Mouse (Mus musculus) colon, adult 2 months (tissue): ENCODE results near the gene Rhox8. TPM values are rescaled to one million over a fixed set of nuclear protein-coding genes. Genes with fewer than 3 reads are reported as not detected.

ENCODE experiments used
- polyA plus RNA-seq: library from polyadenylated mRNA; depleted of rRNA; stranded (reverse); fragments of >200 nt; gene quantifications from 2 replicates; pipeline ENCODE4 v1.2.3, GENCODE M21; 2012; rRNA removed

Gene Rhox8
- not detected in 2 replicates for polyA plus RNA-seq

DNA sequence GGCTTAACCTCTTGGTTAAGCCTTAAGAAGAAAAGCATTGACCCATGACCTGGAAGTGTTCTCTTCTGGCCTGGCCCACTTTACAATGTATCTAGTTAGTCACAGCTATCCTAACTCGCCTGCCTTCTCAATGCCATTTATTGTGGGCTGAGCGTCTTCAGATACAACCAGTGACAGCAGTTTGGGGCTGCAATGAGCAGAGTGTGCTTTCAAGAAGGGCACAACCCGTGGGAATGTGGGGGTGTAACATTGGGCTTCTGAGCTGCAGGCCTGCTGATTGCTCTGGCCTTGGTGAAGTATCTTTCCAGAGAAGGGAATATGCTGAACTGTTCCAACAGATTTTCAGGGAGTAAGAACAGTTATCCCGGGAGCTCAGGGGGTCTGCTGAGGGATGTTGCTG lies at the start of gene Rhox8:
TSS of gene Rhox8 (minus strand) at position 101 of the 400 bp plus-strand sequence.

DNA sequence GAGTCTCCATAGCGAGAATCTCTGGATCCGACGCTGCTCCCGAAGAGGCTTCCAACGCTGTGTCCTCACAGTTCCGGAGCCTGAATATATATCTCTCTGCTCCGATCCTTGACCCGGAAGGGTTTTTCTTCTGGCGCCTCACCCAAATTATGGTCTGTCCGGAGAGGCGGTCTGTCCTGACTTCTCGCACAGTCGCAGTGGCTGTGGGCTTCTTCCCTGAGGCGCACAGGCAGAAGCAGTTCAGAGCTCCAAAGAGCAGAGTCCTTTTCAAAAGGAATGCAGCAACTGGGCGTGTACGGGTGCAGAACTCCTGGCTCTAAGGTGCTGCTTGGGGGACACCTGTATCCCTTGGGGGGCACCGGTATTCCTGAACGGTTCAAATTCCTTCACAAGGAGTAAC lies 22.9 kb upstream of the Rhox8 start, which contains the start of gene Rhox9:
TSS of gene Rhox9 (minus strand) at position 101 of the 400 bp plus-strand sequence.

DNA sequence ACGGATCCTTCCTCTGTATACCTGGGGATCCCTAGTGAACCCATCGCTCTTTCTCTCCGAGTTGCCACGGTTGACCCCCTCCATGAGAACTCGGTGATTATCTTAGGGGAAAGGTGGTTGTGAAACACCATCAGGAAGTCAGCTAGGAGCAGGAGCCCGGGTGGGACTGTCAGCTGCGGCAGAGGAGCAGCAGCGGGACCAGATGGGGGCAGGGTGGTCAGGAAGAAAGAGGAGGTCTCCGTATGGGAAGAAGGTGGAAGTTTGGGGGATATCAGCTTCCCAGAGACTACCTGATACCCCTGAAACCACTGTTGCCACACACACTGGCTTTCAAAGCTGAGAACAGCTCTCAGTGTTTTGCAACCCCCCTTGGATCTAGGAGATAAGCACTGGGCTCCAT lies 18.4 kb upstream of the Rhox8 start, which contains the start of gene Rhox7b:
TSS of gene Rhox7b (minus strand) at position 101 of the 400 bp plus-strand sequence.

DNA sequence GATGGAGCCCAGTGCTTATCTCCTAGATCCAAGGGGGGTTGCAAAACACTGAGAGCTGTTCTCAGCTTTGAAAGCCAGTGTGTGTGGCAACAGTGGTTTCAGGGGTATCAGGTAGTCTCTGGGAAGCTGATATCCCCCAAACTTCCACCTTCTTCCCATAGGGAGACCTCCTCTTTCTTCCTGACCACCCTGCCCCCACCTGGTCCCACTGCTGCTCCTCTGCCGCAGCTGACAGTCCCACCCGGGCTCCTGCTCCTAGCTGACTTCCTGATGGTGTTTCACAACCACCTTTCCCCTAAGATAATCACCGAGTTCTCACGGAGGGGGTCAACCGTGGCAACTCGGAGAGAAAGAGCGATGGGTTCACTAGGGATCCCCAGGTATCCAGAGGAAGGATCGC lies 47.4 kb downstream of the Rhox8 start, which contains the start of gene Rhox7a:
TSS of gene Rhox7a (plus strand) at position 301 of the 400 bp plus-strand sequence.

DNA sequence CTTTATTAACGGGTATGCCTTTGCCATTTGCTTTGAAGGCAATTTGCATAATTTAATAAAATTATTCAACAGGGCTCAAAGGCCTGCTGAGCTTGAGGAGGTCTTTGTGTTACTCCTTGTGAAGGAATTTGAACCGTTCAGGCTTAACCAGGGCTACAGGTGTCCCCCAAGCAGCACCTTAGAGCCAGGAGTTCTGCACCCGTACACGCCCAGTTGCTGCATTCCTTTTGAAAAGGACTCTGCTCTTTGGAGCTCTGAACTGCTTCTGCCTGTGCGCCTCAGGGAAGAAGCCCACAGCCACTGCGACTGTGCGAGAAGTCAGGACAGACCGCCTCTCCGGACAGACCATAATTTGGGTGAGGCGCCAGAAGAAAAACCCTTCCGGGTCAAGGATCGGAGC lies 52.1 kb downstream of the Rhox8 start, which contains the start of gene Rhox6:
TSS of gene Rhox6 (plus strand) at position 301 of the 400 bp plus-strand sequence.

Other genes starting within 250 kb of the Rhox8 start
- gene Rhox2g, start 235.5 kb downstream of the Rhox8 start, polyA plus RNA-seq: not detected in 2 replicates
- gene Rhox4g, start 227.6 kb downstream of the Rhox8 start, polyA plus RNA-seq: not detected in 2 replicates
- gene Rhox3h, start 210.2 kb downstream of the Rhox8 start, polyA plus RNA-seq: not detected in 2 replicates
- not detected in 2 replicates for gene Rhox2h, start 205.7 kb downstream of the Rhox8 start, polyA plus RNA-seq
- gene Rhox5, start 74.1 kb downstream of the Rhox8 start, polyA plus RNA-seq: 0.21 TPM in 1 of 2 replicates, not detected in the other
- gene Rhox6, start 52.0 kb downstream of the Rhox8 start, polyA plus RNA-seq: not detected in 2 replicates
- not detected in 2 replicates for gene Rhox7a, start 47.3 kb downstream of the Rhox8 start, polyA plus RNA-seq
- not detected in 2 replicates for gene Rhox7b, start 18.3 kb upstream of the Rhox8 start, polyA plus RNA-seq
- not detected in 2 replicates for gene Rhox9, start 22.8 kb upstream of the Rhox8 start, polyA plus RNA-seq
- not detected in 2 replicates for gene Btg1-ps1, start 139.9 kb upstream of the Rhox8 start, polyA plus RNA-seq
- not detected in 2 replicates for gene Btg1-ps2, start 164.2 kb upstream of the Rhox8 start, polyA plus RNA-seq
- not detected in 2 replicates for gene Rhox10, start 187.5 kb upstream of the Rhox8 start, polyA plus RNA-seq
- not detected in 2 replicates for gene Rhox11, start 206.2 kb upstream of the Rhox8 start, polyA plus RNA-seq
- gene Rhox12, start 232.0 kb upstream of the Rhox8 start, polyA plus RNA-seq: not detected in 2 replicates
- gene Rhox13, start 242.3 kb upstream of the Rhox8 start, polyA plus RNA-seq: not detected in 2 replicates